Mouse (Mus musculus) telencephalon, adult 2 months (tissue): ENCODE results near the gene Rab31.

ENCODE experiments used
- DNase-seq: peaks from one replicate; pipeline ENCODE4 v3.0.0-alpha.2; 2011; ENCODE audit warnings: low read depth, low spot score

Gene Rab31

GRCm38 (mm10) chr17:65739874-65740725 is 32.5 kb downstream of the Rab31 start:
- DNase-seq: no peak

GRCm38 (mm10) chr17:65737622-65738021 is 34.9 kb downstream of the Rab31 start:
- no peak for DNase-seq

DNA sequence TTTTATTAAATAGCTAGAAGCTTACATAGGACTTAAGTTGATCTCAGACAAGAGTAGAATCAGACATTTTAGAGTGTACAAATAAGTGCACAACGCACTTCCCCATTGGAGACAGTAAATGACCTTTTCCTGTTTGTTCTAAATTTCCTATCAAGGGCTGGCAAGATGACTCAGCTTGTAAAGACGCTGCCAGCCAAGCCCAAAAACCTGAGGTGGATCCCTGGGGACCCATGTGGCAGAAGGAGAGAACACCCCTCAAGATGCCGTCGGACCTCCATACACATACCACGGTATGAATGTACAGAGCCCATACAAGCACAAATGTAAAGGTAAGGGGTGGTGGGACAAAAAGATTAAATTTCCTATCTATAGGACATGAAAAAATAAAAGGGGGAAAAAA is 35.4 kb downstream of the Rab31 start:
- no peak for DNase-seq

DNA sequence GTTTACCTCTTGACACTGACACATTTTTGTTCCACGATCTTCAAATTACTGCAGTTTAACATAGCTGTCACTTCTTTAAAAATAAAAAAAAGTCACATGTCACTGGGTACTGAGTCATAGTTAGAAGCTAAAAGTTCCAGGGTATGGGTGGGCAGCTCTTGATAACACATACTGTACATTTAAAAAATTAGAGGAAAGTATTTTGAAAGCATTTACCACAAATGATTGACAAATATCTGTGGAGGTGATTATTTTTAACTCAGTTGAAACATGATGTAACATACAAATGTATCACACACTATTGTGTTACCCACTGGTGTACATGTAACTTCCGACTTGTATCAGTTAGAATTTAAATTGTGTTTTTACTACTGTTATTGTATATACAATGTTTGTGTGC is 37.5 kb downstream of the Rab31 start:
- DNase-seq: no peak

DNA sequence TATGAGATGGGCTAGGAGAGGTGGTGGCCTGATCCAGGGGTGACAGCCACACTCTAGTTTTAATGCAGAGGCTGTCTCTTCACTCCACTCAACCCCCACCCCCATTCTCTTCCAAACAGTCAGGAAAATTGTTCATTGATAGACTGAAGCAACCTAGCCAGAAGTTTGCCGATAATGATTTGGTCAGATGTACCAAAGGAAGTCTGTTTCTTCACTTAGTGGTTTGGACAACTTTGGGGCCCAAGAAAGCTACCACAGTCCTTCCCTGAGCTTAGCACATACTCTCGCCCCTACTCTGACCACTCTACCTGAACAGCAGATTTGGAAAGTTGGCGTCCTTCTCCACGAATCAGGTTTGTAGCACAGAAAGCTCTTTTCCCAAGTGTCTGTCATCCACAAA is 39.9 kb downstream of the Rab31 start:
- DNase-seq: no peak

DNA sequence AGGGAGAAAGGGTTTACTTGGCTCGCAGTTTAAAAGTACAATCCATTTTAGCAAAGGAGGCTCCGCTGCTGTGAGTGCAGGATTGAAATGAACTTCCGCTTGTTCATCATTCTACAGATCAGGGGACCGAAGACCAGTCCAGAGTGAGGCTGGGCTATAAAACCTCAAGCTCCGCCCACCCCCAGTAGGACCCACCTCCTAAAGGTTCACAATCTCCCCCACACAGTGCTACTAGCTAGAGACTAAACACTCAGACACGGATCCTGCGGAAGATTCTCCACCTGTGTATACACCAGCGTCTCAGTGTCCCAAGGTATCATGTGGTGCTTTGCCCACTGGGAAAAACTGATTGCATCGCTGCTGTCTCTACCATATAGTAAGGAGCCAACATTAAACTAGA is 40.8 kb downstream of the Rab31 start:
- DNase-seq: no peak

GRCm38 (mm10) chr17:65729945-65730741 is 42.4 kb downstream of the Rab31 start:
- no peak for DNase-seq

DNA sequence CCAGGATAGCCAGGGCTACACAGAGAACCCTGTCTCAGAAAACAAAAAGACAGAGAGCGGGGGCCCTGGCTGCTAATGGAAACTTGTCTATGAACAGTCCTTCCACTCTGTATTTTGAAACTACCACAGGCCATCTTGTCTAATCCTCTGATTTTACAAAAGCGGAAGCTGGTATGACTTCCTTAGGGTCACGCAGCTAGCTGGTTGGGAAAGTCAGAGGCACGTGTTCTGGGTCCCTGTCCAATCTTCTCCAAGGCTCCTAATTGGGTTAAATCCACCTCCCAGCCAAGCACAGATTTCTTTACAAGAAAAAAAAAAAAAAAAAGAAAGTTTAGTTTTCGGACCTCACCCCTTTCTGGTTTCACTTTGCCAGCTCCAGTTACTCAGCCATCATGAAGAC is 45.8 kb downstream of the Rab31 start:
- DNase-seq: no peak

GRCm38 (mm10) chr17:65726274-65726673 is 46.3 kb downstream of the Rab31 start:
- DNase-seq: no peak

GRCm38 (mm10) chr17:65725814-65726213 is 46.7 kb downstream of the Rab31 start:
- no peak for DNase-seq

GRCm38 (mm10) chr17:65725381-65725780 is 47.2 kb downstream of the Rab31 start:
- no peak for DNase-seq

DNA sequence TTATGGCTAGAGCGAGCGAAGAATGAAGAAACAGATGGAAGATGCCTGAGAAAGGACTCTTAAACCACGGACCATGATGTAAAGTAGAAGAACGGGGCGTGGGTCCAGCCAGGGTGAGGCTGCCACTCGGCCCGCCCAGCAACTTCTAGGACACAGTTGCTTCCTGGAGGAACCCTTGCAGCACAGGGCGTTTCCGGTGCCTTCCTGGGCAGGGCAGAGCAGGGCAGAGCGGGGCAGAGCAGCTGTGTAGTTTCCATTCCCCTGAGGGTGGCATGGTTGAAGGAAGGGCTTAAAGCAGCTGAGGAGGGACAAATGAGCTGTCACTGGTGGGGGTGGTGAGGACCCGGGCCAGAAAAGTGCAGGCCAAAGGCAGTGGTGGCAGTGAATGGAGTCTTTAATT is 48.3 kb downstream of the Rab31 start:
- no peak for DNase-seq

DNA sequence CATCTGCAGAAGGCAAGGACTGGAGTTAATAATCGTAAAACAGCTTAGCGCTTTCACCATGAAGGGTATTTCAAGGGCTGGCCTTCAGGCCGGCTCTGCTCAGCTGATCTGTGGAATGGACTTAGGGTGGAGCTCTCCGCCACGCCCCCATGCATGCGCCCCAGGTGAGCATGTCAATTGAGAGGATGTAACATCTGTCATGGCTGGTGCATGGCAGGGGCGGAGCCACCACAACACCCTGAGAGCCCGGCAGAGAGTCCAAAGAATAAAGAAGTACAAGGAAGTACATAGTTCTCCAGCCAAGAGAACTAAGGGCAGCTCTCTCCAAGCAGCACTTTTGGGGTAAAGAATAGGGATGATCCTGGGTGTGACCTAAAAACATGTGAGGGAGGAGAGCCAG is 48.9 kb downstream of the Rab31 start:
- DNase-seq: no peak

DNA sequence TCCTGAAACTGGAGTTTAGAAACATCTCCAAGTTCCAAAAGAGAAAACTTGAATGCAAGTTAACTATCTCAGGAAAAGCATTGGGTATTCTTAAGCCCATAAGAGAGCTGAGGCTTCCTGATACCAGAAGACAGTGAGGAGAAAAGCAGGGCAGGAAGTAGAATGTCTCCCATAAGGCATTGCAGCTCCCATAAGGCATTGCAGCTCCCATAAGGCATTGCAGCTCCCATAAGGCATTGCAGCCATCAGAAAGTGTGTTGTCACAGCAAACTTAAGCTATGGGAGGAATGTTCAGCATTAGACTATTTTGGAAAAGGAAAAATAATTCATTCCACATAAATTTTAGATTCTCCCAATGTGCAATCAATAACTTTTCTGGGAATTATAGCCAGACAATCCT is 51.2 kb downstream of the Rab31 start:
- no peak for DNase-seq

GRCm38 (mm10) chr17:65719826-65720225 is 52.7 kb downstream of the Rab31 start:
- DNase-seq: no peak

DNA sequence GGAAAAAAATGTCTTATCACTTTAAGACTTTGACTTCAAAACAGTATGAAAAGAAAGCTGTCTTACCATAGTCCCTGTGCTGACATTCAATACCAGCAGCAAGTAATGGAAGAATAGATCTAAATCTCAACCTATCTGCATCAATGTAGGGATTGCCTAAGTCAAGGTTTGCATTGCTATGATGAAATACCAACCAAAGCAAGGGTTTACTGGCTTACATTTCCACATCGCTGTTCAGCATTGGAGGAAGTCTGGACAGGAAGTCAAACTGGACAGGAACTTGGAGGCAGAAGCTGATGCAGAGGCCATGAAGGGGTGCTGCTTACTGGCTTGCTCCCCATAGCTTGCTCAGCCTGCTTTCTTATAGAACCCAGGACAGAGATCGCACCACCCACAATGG is 54.0 kb downstream of the Rab31 start:
- DNase-seq: no peak

- no peak for DNase-seq
Observed at GRCm38 (mm10) chr17:65717658-65718199, 54.8 kb downstream of the Rab31 start.

GRCm38 (mm10) chr17:65714060-65714459 is 58.5 kb downstream of the Rab31 start:
- no peak for DNase-seq

DNA sequence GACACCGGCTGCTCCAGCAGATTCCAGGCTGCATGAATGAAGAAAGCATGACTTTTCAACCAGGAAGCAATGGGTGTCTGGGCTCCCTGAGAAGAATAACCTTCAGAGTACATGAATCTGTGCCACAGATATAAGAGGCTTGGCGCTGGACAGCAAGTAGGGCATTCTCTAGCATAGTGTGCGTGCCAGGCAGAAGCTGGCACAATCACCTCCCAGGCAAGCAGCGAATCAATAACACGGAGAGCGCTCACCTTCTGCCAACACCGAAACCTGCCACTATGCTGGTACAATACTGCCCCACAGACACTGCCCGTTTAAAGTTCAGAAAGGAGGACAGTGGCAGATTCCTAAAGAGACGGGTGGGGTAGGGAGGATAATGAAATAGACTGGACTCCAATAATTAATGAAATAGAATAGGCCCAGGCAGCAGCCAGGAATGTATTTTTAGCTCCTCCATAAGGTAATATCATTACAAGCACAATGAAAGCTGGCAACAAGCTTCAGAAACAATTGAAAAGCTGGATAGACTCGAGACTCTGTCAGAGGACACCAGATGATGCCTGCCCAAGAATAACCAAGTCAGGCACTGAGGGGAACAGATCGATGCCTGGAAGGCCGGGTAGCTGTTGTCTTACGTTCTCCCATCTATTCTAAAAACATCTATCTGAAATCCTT is 59.6 kb downstream of the Rab31 start:
- DNase-seq: no peak

DNA sequence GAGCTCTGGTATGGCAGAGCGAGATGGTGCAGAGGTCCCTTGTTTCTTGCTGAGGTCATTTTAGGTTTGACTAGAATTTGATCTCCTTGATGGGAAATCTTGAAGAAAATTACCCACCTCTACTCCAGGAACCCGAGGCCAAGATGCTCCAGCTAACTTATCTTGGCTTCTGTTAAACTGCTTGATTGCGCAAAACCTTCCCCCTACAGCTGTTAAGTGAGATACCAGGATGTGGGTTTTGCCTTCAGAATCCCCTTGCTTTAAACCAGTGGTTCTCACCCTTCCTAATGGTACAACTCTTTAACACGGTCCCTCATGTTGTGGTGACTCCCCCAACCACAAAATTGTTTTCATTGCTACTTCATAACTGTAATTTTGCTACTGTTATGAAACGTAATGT is 60.8 kb downstream of the Rab31 start:
- DNase-seq: no peak

- DNase-seq: no peak
Observed at GRCm38 (mm10) chr17:65710576-65710975, 62.0 kb downstream of the Rab31 start.

DNA sequence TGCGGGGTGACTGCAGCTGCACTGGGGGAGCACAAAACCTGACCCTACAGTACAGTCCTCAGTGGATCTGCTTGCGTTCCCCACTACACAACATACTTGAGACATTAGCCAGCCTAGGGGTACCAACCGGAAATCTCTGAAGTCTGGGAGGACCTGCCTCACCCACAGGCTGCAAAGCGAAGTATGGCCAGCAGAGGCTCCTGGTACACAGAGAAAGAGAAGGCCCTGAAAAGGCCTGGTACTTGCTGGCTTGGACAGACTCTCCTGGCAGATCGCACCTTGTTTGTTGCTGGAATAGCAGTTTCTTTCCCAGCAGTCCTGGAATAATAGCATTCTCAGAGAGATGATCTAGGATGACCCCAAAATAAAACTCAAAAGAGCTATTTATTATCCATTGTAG is 66.3 kb downstream of the Rab31 start:
- no peak for DNase-seq
